Comparison of ENCODE assay signal across 17 mouse cellular contexts in the genomic region with DNA sequence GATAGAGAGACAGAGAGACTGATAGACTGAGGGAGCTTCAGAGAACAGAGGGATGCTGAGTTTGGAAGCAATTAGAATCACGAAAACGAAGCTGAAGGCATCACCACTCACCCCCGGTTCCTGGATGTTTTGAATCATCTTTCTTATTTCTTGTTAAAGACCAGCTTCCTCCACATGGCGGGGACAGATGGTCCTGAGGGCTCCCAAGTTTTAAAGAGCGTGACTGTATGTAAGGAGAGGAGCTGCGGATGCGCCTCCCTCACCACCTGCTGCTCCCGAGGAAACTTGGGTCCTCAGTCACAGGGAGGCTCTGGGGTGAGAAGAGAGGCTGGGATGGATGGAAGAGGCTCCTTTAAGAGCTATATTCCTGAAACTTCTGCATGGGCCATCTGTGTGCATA. TPM values are rescaled to one million over a fixed set of nuclear protein-coding genes. Genes with fewer than 3 reads are reported as not detected.
DNase-seq lines count a peak whose midpoint lies in the region.
"Had no signal": no experiment of that assay in that cellular context is flagged by ENCODE, and none has a peak within 500 bp of the region (broad histone marks: within the 10 kb centered on the region; RNA-seq: fewer than 3 reads in every experiment).

No protein-coding gene starts in this region.

- peak; percentile 85 to 88 for DNase-seq in layer of hippocampus, adult 18-20 months (ENCODE audit: low spot score in 2 of 2)
- DNase-seq in layer of hippocampus, adult 9-10 months (ENCODE audit: low spot score), result no peak
- DNase-seq in frontal cortex, postnatal 14 days (ENCODE audit: low spot score in 2 of 2), result peak; percentile 48 to 54
- DNase-seq in left cerebral cortex, postnatal 14 days (ENCODE audit: low spot score in 2 of 2), result peak; percentile 64 to 65
- peak; percentile 84 for DNase-seq in telencephalon, adult 2 months (ENCODE audit: low read depth, low spot score)
- no peak for DNase-seq in urinary bladder, postnatal 10 days (ENCODE audit: low spot score)
- no peak for DNase-seq in gastrocnemius, adult 18-20 months (ENCODE audit: low spot score)
- DNase-seq: adrenal gland, adult 8-10 months; cerebellum, adult 9-10 months; heart, adult 18-20 months; kidney, adult 8-10 months; kidney, postnatal 36 days; liver, embryonic 13.5 days; thymus, postnatal 36 days had no signal

- intact Hi-C loops in left cerebral cortex, postnatal 14 days (cut with DNase I), result no loop called here

RNA-seq across cellular contexts. Expression of a gene that starts 36.3 kb away (rescaled TPM):
- total RNA-seq in layer of hippocampus, adult 18-20 months (2021), result 1 to 10 TPM; 1.3 to 1.5 TPM
- 1 to 10 TPM; 2.0 to 2.7 TPM for total RNA-seq in left cerebral cortex, postnatal 14 days (2021)
- total RNA-seq in gastrocnemius, adult 18-20 months (2021), result 100 to 1,000 TPM; 125 to 129 TPM
- total RNA-seq: megakaryocyte progenitor cell, adult 5-6 weeks; neutrophil, adult 5-6 weeks had no signal

RNA-seq across cellular contexts. Expression of a gene that starts 42.2 kb away (rescaled TPM):
- total RNA-seq in layer of hippocampus, adult 18-20 months (2021), result not detected
- total RNA-seq in left cerebral cortex, postnatal 14 days (2021), result not detected
- total RNA-seq in gastrocnemius, adult 18-20 months (2021), result under 1 TPM in 1 of 2 experiments, not detected in 1; 0.14 TPM
- total RNA-seq: gastrocnemius, adult 8-10 months; heart, adult 18-20 months had no signal

Comparison
In these comparisons a context has a peak if more than half of its experiments do, and no peak if none do; other contexts are left out.
1. DNase-seq: peak in layer of hippocampus, adult 18-20 months (2 of 2), frontal cortex, postnatal 14 days (2 of 2), left cerebral cortex, postnatal 14 days (2 of 2) and telencephalon, adult 2 months (single experiment); none in layer of hippocampus, adult 9-10 months (single experiment), urinary bladder, postnatal 10 days (single experiment) and gastrocnemius, adult 18-20 months (single experiment).
2. RNA of a gene that starts 36.3 kb away (total RNA-seq): 125 to 129 TPM in gastrocnemius, adult 18-20 months; 2.0 to 2.7 TPM in left cerebral cortex, postnatal 14 days and 1.3 to 1.5 TPM in layer of hippocampus, adult 18-20 months; every median in the first group is over 10 times any median in the second.